Mouse (Mus musculus): ENCODE measurements around the gene Cyp26b1. TPM values are rescaled to one million over a fixed set of nuclear protein-coding genes. Genes with fewer than 3 reads are reported as not detected.

Cyp26b1 gene
- total and polyA plus RNA-seq, 3 experiments = not detected

DNA sequence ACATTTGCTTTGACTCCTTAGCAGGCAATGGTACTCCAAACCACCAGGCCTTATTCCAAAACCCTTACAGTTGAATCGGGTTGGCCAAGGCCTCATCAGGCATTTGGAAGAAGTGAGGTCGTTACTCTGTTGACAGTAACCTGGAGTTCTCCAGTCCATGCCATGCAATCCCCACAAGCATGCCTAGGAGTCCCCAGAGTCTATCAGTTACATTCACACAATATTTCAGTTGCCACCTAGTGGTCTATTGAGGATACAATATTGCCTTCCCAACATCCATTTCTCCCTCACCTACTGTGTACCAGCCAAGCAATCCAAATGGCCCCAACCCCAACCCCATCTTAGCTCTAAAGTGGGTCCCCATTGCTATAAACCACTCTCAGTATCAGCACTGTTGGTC is 48.3 kb downstream of the Cyp26b1 start:
- TF ChIP-seq MAX (IDR thresholded peaks at IDR 0.05; ENCODE audit: low read length) (no peak), RAD21 (IDR thresholded peaks at IDR 0.05; ENCODE audit: low read depth, low read length) (peak; percentile 19), CTCF (conservative IDR thresholded peaks at IDR 0.05 in 1 of 2, IDR thresholded peaks at IDR 0.05 in 1 of 2; ENCODE audit: low read depth in 2 of 2, low read length in 2 of 2) (peak; percentile 49 to 68; a peak in 3 of 4 replicates), SMC3 (IDR thresholded peaks at IDR 0.05; ENCODE audit: low read depth, low read length) (peak; percentile 33; the same call in 1 of the 2 replicates)
- no peak overlapping the region for H3K27ac ChIP-seq (ENCODE audit: insufficient read depth, low read depth)
- H3K36me3 ChIP-seq (replicated peaks in 1 of 2; ENCODE audit: control insufficient read depth in 1 of 2, insufficient read depth in 1 of 2, low read length in 1 of 2) = no peaks in the 10 kb centered on the region
- H3K4me1 ChIP-seq (ENCODE audit: control insufficient read depth in 1 of 2, insufficient read depth in 2 of 2) = no peaks in the 10 kb centered on the region
- H3K27me3 ChIP-seq (replicated peaks) = peaks cover 86% of the 10 kb centered on the region
- dilution Hi-C loops (cut with MboI; ENCODE audit: extremely low pct_ligation_motif_present, extremely low pct_unique_long_range_greater_than_20kb, low sequenced_read_pairs) = no loop called here
- in situ Hi-C loops (cut with MboI; ENCODE audit: low pct_ligation_motif_present, low pct_unique_long_range_greater_than_20kb, low sequenced_read_pairs) = no loop called here
- H3K4me3 ChIP-seq (replicated peaks in 1 of 3; ENCODE audit: low read depth in 2 of 3, low read length in 2 of 3, poor library complexity in 1 of 3) = no peak overlapping the region
- no peak overlapping the region for H3K9ac ChIP-seq (ENCODE audit: insufficient read depth, low read depth)
- no peak overlapping the region for H3K4me2 ChIP-seq (ENCODE audit: insufficient read depth, low read depth, poor library complexity, severe bottlenecking)
- no peaks in the 10 kb centered on the region for H3K79me2 ChIP-seq (replicated peaks; ENCODE audit: control insufficient read depth, extremely low read depth, insufficient read depth, poor library complexity, severe bottlenecking)
- peak; percentile 16 for DNase-seq (ENCODE audit: extremely low read depth)
- H3K9me3 ChIP-seq (replicated peaks; ENCODE audit: low read length) = no peaks in the 10 kb centered on the region

GRCm38 (mm10) chr6:84544359-84544758 is 49.3 kb downstream of the Cyp26b1 start:
- Histone ChIP-seq H3K9ac (ENCODE audit: insufficient read depth, low read depth) (no peak overlapping the region), H3K27me3 (replicated peaks) (peaks cover 86% of the 10 kb centered on the region), H3K9me3 (replicated peaks; ENCODE audit: low read length) (no peaks in the 10 kb centered on the region), H3K36me3 (replicated peaks in 1 of 2; ENCODE audit: control insufficient read depth in 1 of 2, insufficient read depth in 1 of 2, low read length in 1 of 2) (no peaks in the 10 kb centered on the region), H3K4me2 (ENCODE audit: insufficient read depth, low read depth, poor library complexity, severe bottlenecking) (no peak overlapping the region), H3K27ac (ENCODE audit: insufficient read depth, low read depth) (no peak overlapping the region), H3K4me3 (replicated peaks in 1 of 3; ENCODE audit: low read depth in 2 of 3, low read length in 2 of 3, poor library complexity in 1 of 3) (no peak overlapping the region), H3K79me2 (replicated peaks; ENCODE audit: control insufficient read depth, extremely low read depth, insufficient read depth, poor library complexity, severe bottlenecking) (no peaks in the 10 kb centered on the region), H3K4me1 (ENCODE audit: control insufficient read depth in 1 of 2, insufficient read depth in 2 of 2) (no peaks in the 10 kb centered on the region)
- dilution Hi-C loops (cut with MboI; ENCODE audit: extremely low pct_ligation_motif_present, extremely low pct_unique_long_range_greater_than_20kb, low sequenced_read_pairs) = no loop called here
- in situ Hi-C loops (cut with MboI; ENCODE audit: low pct_ligation_motif_present, low pct_unique_long_range_greater_than_20kb, low sequenced_read_pairs) = no loop called here
- TF ChIP-seq RCOR1 (conservative IDR thresholded peaks at IDR 0.05; ENCODE audit: low read depth, low read length) (no peak), MYC (IDR thresholded peaks at IDR 0.05; ENCODE audit: low read depth, low read length) (no peak)
- no peak for DNase-seq (ENCODE audit: extremely low read depth)

DNA sequence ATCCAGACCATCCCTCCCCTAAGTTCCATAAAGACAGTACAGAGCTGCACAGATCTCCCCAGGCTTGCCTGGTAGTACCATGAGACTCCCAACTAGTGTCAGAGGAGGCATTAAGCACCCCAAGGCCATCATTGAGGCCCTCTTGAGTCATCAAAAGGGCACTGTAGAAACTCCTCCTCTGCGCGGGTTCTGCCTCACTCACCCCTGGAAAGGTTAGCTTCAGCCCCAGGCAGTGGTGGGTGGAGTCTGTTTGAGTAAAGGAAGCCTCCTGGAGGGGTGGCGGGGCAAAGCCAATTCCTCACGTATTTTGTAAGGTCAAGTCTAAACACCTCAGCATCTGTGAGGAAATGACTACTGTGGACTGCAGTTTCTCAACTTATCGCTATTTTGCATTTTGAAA is 50.2 kb downstream of the Cyp26b1 start:
- no peak overlapping the region for H3K4me2 ChIP-seq (ENCODE audit: insufficient read depth, low read depth, poor library complexity, severe bottlenecking)
- TF ChIP-seq MAX (IDR thresholded peaks at IDR 0.05; ENCODE audit: low read length) (no peak), NRF1 (IDR thresholded peaks at IDR 0.05; ENCODE audit: low read depth, low read length) (no peak), KAT2A (IDR thresholded peaks at IDR 0.05; ENCODE audit: insufficient replicate concordance, low read length) (no peak), CHD2 (IDR thresholded peaks at IDR 0.05; ENCODE audit: low read length) (no peak), UBTF (IDR thresholded peaks at IDR 0.05; ENCODE audit: low read depth, low read length) (no peak), MXI1 (IDR thresholded peaks at IDR 0.05; ENCODE audit: low read depth, low read length) (no peak), SIN3A (IDR thresholded peaks at IDR 0.05; ENCODE audit: low read length) (no peak), MAZ (IDR thresholded peaks at IDR 0.05; ENCODE audit: low read depth, low read length) (no peak), JUN (IDR thresholded peaks at IDR 0.05; ENCODE audit: insufficient read depth, low read depth, low read length) (no peak), USF1 (IDR thresholded peaks at IDR 0.05; ENCODE audit: low read depth, low read length) (no peak), E2F4 (IDR thresholded peaks at IDR 0.05; ENCODE audit: insufficient replicate concordance, low read depth, low read length) (no peak), CHD1 (IDR thresholded peaks at IDR 0.05; ENCODE audit: low read depth, low read length) (no peak), RCOR1 (conservative IDR thresholded peaks at IDR 0.05; ENCODE audit: low read depth, low read length) (no peak), NELFE (IDR thresholded peaks at IDR 0.05; ENCODE audit: low read depth, low read length) (no peak), IRF4 (IDR thresholded peaks at IDR 0.05; ENCODE audit: low read depth, low read length) (no peak), GABPA (IDR thresholded peaks at IDR 0.05; ENCODE audit: insufficient replicate concordance, low read depth, low read length) (no peak)
- no peaks in the 10 kb centered on the region for H3K4me1 ChIP-seq (ENCODE audit: control insufficient read depth in 1 of 2, insufficient read depth in 2 of 2)
- DNase-seq (ENCODE audit: extremely low read depth) = no peak
- no peak overlapping the region for H3K9ac ChIP-seq (ENCODE audit: insufficient read depth, low read depth)
- no peaks in the 10 kb centered on the region for H3K9me3 ChIP-seq (replicated peaks; ENCODE audit: low read length)
- H3K4me3 ChIP-seq (replicated peaks in 1 of 3; ENCODE audit: low read depth in 2 of 3, low read length in 2 of 3, poor library complexity in 1 of 3) = no peak overlapping the region
- no peaks in the 10 kb centered on the region for H3K79me2 ChIP-seq (replicated peaks; ENCODE audit: control insufficient read depth, extremely low read depth, insufficient read depth, poor library complexity, severe bottlenecking)
- dilution Hi-C loops (cut with MboI; ENCODE audit: extremely low pct_ligation_motif_present, extremely low pct_unique_long_range_greater_than_20kb, low sequenced_read_pairs) = no loop called here
- H3K36me3 ChIP-seq (replicated peaks in 1 of 2; ENCODE audit: control insufficient read depth in 1 of 2, insufficient read depth in 1 of 2, low read length in 1 of 2) = no peaks in the 10 kb centered on the region
- no peak overlapping the region for H3K27ac ChIP-seq (ENCODE audit: insufficient read depth, low read depth)
- in situ Hi-C loops (cut with MboI; ENCODE audit: low pct_ligation_motif_present, low pct_unique_long_range_greater_than_20kb, low sequenced_read_pairs) = no loop called here
- peaks cover 86% of the 10 kb centered on the region for H3K27me3 ChIP-seq (replicated peaks)
